Mouse (Mus musculus): ENCODE data around the gene Utf1. TPM values are rescaled to one million over a fixed set of nuclear protein-coding genes. Genes with fewer than 3 reads are reported as not detected.
A peak's percentile ranks its signal among the peaks of the same experiment; 100 is the strongest.

The Utf1 gene
- total RNA-seq, 2 experiments from 2014 or later: not detected

DNA sequence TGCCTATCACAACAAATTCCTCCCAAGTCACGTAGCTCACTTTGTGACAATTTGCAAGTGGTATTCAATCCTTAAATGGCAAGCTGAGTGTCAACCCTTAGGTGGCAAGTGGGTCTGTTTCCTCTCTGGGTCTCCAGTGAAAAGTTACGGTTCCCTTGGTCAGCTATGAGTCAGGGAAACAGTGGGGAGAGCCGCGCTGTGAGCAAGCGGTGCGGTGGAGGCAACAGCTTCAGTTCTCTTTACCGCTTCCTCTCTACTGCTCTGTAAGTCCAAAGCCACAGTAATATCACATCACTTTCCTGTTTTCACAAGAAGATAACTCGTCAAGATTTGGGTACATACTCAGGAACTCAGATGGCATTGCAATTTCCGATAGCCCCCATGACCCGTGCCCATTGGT lies 30.7 kb downstream of the Utf1 start:
- no peak for DNase-seq

GRCm38 (mm10) chr7:139975471-139975870 lies 31.9 kb downstream of the Utf1 start:
- DNase-seq: no peak

DNA sequence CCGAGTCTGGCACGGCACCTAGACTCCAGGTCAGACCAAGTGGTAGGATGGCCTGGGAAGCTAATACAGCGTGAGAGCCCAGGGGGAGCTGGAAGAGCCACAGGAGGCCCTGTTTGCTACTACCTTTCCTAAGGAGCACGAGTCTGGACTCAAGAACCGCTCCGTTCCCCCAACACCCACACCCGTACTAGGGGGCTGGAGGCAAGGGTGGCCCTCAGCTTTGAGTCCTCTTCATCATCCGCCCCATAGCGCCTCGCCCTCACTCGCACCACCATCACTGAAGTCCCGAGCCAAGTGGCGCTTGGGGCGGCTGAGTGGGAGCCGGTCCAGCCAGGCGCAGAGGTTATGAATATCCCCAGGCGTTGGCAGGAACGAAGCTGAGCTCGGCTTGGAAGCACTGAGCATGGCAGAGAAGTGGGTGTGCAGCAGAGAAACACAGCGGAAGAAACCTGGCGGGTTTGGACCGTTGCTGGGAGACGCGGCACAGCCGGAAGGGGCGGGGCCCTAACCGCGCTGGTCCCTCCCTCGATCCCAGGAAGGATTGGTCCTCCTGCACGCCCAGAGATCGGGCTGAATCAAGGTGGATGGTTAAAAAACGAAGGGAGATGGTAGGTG lies 34.8 kb downstream of the Utf1 start, which contains the start of gene 6430531B16Rik:
Gene 6430531B16Rik, minus strand, starts transcription at position 478 of the 615 bp plus-strand sequence.
- peak; percentile 76 for DNase-seq

DNA sequence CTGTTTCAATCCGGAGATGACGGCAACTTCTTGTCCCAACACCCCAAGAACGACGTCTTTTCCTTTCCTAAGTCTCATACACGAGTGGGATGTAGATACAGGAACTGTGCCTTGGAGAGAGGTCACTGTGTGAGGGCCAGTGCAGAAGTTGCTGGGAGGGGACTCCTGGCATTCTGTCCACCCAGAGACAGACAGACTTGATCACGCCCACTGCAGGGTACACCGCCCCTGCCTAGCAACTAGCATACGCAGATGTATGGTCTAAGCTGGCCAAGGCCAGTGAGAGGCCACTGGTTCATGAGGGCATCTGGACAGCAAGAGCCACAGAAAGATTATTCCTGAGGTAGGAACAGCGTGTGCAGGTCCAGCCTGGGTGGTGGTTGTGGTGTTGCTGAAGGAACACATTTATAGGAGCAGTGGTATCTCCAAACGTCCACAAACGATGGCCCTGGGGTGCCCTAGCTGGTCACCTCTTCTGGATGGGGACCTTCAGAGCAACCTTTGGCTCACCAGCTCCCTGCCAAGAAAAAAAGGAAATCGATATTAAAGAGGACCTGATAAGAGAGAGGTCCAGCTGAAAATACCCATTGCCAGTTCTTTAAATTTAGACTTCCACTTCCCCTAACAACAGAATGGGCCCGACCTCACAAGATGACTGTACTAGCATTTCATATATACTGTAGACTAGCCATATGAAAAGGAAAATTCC lies 35.6 kb downstream of the Utf1 start:
- no peak for DNase-seq

DNA sequence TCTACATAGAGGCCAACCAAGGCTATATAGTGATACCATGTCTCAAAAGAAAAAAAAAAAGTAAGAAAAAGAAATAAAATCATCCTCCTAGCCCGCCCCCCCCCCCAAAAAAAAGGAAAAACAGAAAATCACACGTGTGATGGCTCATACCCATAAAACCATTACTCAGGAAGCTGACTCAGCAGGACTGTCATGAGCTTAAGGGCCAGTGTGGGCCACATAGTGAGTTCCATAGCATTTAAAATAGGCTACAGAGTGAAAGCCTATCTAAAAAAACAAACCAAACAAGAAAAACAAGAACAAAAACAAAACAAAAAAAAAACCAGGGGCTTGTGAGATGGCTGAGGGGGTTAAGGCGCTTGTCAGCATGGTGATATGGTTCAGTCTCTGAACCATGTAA lies 37.2 kb downstream of the Utf1 start:
- DNase-seq: no peak

DNA sequence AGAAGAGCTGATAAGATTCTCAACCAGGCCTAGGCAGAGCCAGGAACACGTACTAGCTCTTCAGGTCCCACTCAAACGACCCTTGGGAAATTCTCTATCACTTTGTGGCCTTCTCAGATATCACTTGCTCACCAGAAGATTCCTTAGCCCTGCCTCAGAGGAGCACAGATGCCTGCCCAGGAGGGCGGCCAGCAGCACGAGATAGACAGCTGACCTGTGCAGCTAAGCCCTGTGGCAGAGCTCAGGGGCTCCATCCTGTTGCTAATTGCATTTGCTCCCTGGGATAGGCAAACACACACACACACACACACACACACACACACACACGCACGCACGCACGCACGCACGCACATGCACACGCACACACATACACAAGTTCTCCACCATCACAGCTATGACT lies 38.5 kb downstream of the Utf1 start:
- no peak for DNase-seq

DNA sequence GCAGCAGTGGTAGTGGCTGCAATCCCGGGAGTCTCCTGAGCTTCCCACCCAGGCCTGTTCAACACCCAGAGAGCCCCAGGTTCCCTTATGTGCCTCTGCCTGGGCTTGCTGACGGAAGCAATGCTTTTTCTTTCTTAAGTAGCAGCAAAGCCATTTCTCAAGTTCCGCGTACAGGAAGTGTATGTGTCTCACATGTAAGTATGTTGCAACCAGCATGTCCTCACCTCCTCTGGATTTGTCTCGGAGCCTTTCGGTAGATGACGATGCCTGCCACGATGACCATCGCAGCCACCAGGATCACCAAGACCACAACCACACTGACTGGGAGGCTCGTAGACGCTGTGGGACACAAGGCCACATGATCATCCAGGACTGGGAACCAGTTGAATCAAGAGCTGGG lies 40.9 kb downstream of the Utf1 start:
- DNase-seq: no peak

DNA sequence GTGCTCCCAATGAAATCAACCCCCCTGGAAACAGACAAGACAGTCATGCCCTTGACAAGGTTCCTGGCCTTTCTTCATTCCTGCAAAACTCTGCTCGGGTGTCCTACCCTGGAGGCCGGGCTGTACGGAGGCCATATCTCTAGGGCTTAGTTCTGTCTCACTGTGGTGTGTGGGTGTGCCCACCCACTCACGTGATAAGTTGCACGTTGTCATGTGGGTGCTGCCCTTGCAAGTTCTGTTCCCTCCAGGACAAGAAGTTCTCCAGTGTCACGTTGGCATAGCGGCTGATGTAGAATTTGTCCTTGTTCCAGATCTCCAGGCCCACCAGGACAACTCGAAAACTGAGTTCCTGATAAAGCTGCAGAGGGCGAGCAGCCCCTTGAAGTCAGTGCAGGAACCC lies 44.7 kb downstream of the Utf1 start:
- DNase-seq: no peak

- DNase-seq: no peak
Measured at GRCm38 (mm10) chr7:139990864-139991394, 47.3 kb downstream of the Utf1 start.

GRCm38 (mm10) chr7:139992406-139992805 lies 48.8 kb downstream of the Utf1 start, which contains the start of gene Adam8:
Adam8 (minus strand) TSS chr7:139992562.
- DNase-seq: no peak

- DNase-seq: no peak
Measured at GRCm38 (mm10) chr7:139993532-139993931, 49.9 kb downstream of the Utf1 start.

DNA sequence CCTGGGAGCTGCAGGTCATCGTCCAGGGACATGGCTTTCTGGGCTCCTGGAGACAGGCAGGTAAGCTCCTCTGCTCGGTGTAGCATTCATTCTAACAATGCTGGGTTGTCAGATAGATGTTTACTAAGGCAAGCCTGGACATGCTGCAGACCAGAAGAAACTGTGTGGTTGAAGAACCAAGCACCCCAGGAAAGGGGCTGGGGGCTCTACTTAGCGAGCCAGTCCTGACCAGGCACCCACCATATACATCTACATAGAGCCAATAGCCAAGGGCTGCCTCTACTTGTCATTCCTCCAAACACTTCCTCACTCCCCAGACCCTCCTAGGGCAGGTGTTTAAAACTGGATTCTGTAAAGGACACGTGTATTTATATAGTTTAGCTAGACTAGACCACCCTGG lies 50.6 kb downstream of the Utf1 start:
- DNase-seq: no peak

GRCm38 (mm10) chr7:139994676-139995075 lies 51.1 kb downstream of the Utf1 start:
- peak; percentile 49 for DNase-seq

Small RNAs within 50 kb of the gene (microRNA-seq; reads per million reads assigned to microRNA genes)
- 0 to 0.32 reads per million in 2 experiments for gene Mir202
- gene Mir7062: 0 to 0.32 reads per million in 2 experiments
- gene mmu-mir-7686: 0 reads per million in 2 experiments

Other genes starting within 250 kb of the Utf1 start
- under 1 TPM; 0.20 to 0.26 TPM for gene Adgra1, start 109.6 kb upstream of the Utf1 start, total RNA-seq (2021)
- gene Kndc1, start 49.1 kb upstream of the Utf1 start, total RNA-seq (2021): under 1 TPM; 0.27 to 0.40 TPM
- gene 6430531B16Rik, start 35.0 kb downstream of the Utf1 start, total RNA-seq (2021): not detected
- gene Adam8, start 48.8 kb downstream of the Utf1 start, total RNA-seq (2021): 1 to 10 TPM in 1 of 2 experiments, under 1 TPM in 1; 0.35 to 1.1 TPM
- gene Zfp511, start 92.6 kb downstream of the Utf1 start, total RNA-seq (2021): 1 to 10 TPM; 8.8 to 10.0 TPM
- 10 to 100 TPM; 21.9 to 29.6 TPM for gene Tubgcp2, start 92.9 kb downstream of the Utf1 start, total RNA-seq (2021)
- not detected for gene Msx3, start 105.3 kb downstream of the Utf1 start, total RNA-seq (2021)
- under 1 TPM in 1 of 2 experiments, not detected in 1; 0.36 TPM for gene Caly, start 138.8 kb downstream of the Utf1 start, total RNA-seq (2021)
- gene Prap1, start 149.6 kb downstream of the Utf1 start, total RNA-seq (2021): not detected
- gene Fuom, start 158.7 kb downstream of the Utf1 start, total RNA-seq (2021): 10 to 100 TPM; 31.2 TPM
- 1 to 10 TPM; 4.7 to 4.8 TPM for gene Paox, start 172.0 kb downstream of the Utf1 start, total RNA-seq (2021)
- 10 to 100 TPM; 83.5 to 93.1 TPM for gene Echs1, start 172.7 kb downstream of the Utf1 start, total RNA-seq (2021)
- gene Mtg1, start 193.8 kb downstream of the Utf1 start, total RNA-seq (2021): 10 to 100 TPM; 21.9 to 23.5 TPM
- gene Sprn, start 211.1 kb downstream of the Utf1 start, total RNA-seq (2021): under 1 TPM; 0.56 to 0.61 TPM
- gene Olfr522, start 221.0 kb downstream of the Utf1 start, total RNA-seq (2021): not detected
- not detected for gene Olfr523, start 229.4 kb downstream of the Utf1 start, total RNA-seq (2021)

All from gastrocnemius, postnatal 10 days (tissue).